Mouse (Mus musculus) hindbrain, postnatal 0 days (tissue): ENCODE results near the gene Mycbp2. TPM values are rescaled to one million over a fixed set of nuclear protein-coding genes. Genes with fewer than 3 reads are reported as not detected.
A peak's percentile ranks its signal among the peaks of the same experiment; 100 is the strongest.

Experiments used
- ATAC-seq: fragments of 200-750 bp; cut with Nextera tagmentation; 2 replicates; pipeline ENCODE4 v1.8.0; 2017; ENCODE audit warnings: mild to moderate bottlenecking, moderate TSS enrichment, moderate library complexity
- DNase-seq: peaks from one replicate; pipeline ENCODE4 v3.0.0-alpha.2; 2015; ENCODE audit warnings: low spot score
- H3K27ac ChIP-seq: fragments of 300-500 bp; sonication (generic); 2 replicates; pipeline ENCODE4 v1.5.1; 2014; ENCODE audit warnings: mild to moderate bottlenecking
- H3K27me3 ChIP-seq: fragments of 300-500 bp; sonication (generic); 2 replicates; pipeline ENCODE4 v1.6.1; 2014; ENCODE audit warnings: low read length, mixed read lengths; ENCODE audit not compliant: insufficient read depth
- H3K36me3 ChIP-seq: fragments of 300-500 bp; sonication (generic); 2 replicates; pipeline ENCODE4 v1.6.1; 2014; ENCODE audit warnings: low read length, mixed read lengths; ENCODE audit not compliant: insufficient read depth
- H3K4me1 ChIP-seq: fragments of 300-500 bp; sonication (generic); 2 replicates; pipeline ENCODE4 v1.6.1; 2014; ENCODE audit warnings: antibody characterized with exemption, low read length, mixed read lengths; ENCODE audit not compliant: insufficient read depth
- H3K4me2 ChIP-seq: fragments of 300-500 bp; sonication (generic); 2 replicates; pipeline ENCODE4 v1.6.1; 2014; ENCODE audit warnings: low read depth, mild to moderate bottlenecking, low read length, moderate library complexity, mixed read lengths
- H3K4me3 ChIP-seq: fragments of 300-500 bp; sonication (generic); 2 replicates; pipeline ENCODE4 v1.5.1; 2014; ENCODE audit warnings: low read length
- H3K9ac ChIP-seq: fragments of 300-500 bp; sonication (generic); replicated peaks from 2 replicates; pipeline ENCODE4 v1.6.1; 2014; ENCODE audit warnings: mild to moderate bottlenecking, low read length, moderate library complexity, mixed read lengths
- H3K9me3 ChIP-seq: fragments of 300-500 bp; sonication (generic); 2 replicates; pipeline ENCODE4 v1.6.1; 2016; ENCODE audit warnings: low read length, mixed read lengths
- CTCF ChIP-seq: IDR thresholded peaks from 2 replicates; pipeline ENCODE4 v1.5.1; 2016; ENCODE audit warnings: antibody characterized with exemption, control low read depth, low read depth
- WGBS: fragments of 180-500 bp; shearing (Covaris S2); extraction: QIAGEN DNeasy Blood & Tissue Kit; methylation state at CpG from one replicate; pipeline ENCODE4 v1.1.7; 2014; 5-methylcytosine and 5-hydroxymethylcytosine counted together
- polyA plus RNA-seq: library from polyadenylated mRNA; unstranded; fragments of >200 nt; fragmentation: Nextera tagmentation; extraction: Ambion mirVana; gene quantifications from 2 replicates; pipeline ENCODE4 v1.2.1, GENCODE M21; 2015
- total RNA-seq: library from RNA; depleted of rRNA; stranded (reverse); fragments of >200 nt; gene quantifications from 2 replicates; pipeline ENCODE4 v1.2.3, GENCODE M21; 2014

The Mycbp2 gene
- total and polyA plus RNA-seq, 2 experiments from 2014 or later = 57.3 to 89.3 TPM

DNA sequence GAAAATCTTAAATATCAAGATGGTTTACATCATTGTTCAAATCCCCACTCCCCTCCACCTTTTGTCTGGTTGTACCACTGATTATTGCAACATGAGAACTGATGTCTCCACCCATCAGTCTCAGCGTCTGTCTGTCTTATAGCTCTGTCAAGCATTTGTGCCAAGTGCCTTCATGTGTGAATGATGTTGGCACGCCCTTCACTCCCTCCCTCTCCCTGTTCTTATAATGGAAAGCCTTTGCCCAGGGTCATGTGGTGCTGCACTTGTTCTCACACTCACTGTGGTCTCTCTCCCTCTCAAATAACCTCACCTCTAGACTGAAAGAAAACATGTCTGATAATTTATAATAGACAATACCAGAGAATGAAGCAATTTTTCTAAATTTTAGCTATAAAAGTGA is 124.3 kb downstream of the Mycbp2 start:
- WGBS = 41% methylated on average over 2 of the region's 2 CpGs
- Histone ChIP-seq H3K4me3 (no peak overlapping the region), H3K27ac (no peak overlapping the region), H3K9ac (no peak overlapping the region), H3K4me2 (no peak overlapping the region), H3K36me3 (peaks cover 24% of the 10 kb centered on the region), H3K4me1 (no peaks in the 10 kb centered on the region), H3K9me3 (no peaks in the 10 kb centered on the region), H3K27me3 (no peaks in the 10 kb centered on the region)
- no peak for TF ChIP-seq CTCF
- DNase-seq = peak; percentile 56
- ATAC-seq = peak; percentile 81

GRCm38 (mm10) chr14:103221751-103222150 is 124.9 kb downstream of the Mycbp2 start:
- no peak overlapping the region for H3K27ac ChIP-seq
- ATAC-seq (no peak), DNase-seq (peak; percentile 28)
- whole genome bisulfite sequencing = 56% methylated on average over 3 of the region's 3 CpGs
- H3K27me3 ChIP-seq = no peaks in the 10 kb centered on the region
- no peaks in the 10 kb centered on the region for H3K4me1 ChIP-seq
- no peak for TF ChIP-seq CTCF
- no peak overlapping the region for H3K4me3 ChIP-seq
- no peak overlapping the region for H3K9ac ChIP-seq
- H3K36me3 ChIP-seq = peaks cover 24% of the 10 kb centered on the region
- no peaks in the 10 kb centered on the region for H3K9me3 ChIP-seq
- no peak overlapping the region for H3K4me2 ChIP-seq

- no peak overlapping the region for H3K9ac ChIP-seq
- peaks cover 27% of the 10 kb centered on the region for H3K36me3 ChIP-seq
- TF ChIP-seq CTCF = no peak
- H3K4me1 ChIP-seq = no peaks in the 10 kb centered on the region
- no peaks in the 10 kb centered on the region for H3K9me3 ChIP-seq
- H3K4me3 ChIP-seq = no peak overlapping the region
- 82% methylated on average over 3 of the region's 3 CpGs for WGBS
- DNase-seq (no peak), ATAC-seq (no peak)
- H3K27ac ChIP-seq = no peak overlapping the region
- no peak overlapping the region for H3K4me2 ChIP-seq
- H3K27me3 ChIP-seq = no peaks in the 10 kb centered on the region
Measured at GRCm38 (mm10) chr14:103216331-103216730, 130.3 kb downstream of the Mycbp2 start.

- H3K9me3 ChIP-seq = no peaks in the 10 kb centered on the region
- no peak overlapping the region for H3K9ac ChIP-seq
- H3K4me2 ChIP-seq = no peak overlapping the region
- no peak overlapping the region for H3K27ac ChIP-seq
- no peaks in the 10 kb centered on the region for H3K27me3 ChIP-seq
- 85% methylated on average over 3 of the region's 3 CpGs for WGBS
- DNase-seq (no peak), ATAC-seq (no peak)
- no peaks in the 10 kb centered on the region for H3K4me1 ChIP-seq
- TF ChIP-seq CTCF = no peak
- peaks cover 30% of the 10 kb centered on the region for H3K36me3 ChIP-seq
- no peak overlapping the region for H3K4me3 ChIP-seq
Measured at GRCm38 (mm10) chr14:103186658-103187057, 160.0 kb downstream of the Mycbp2 start.

DNA sequence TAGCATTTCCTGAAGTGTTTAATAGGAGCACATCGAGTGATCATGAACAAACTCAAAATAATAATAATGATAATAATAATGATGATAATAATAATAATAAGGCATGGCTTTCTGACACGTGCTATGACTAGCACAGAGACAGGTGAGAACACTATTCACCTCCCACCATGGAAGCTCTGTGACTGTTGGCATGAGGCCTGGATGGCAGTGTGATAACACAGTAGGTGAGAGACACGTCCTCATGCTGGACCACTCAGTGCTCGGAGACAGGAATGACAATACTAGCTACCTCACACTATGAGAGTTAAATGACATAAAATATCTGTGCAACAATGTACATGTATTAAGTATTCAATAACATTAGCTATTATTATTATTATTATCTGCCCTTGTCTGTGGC is 160.5 kb downstream of the Mycbp2 start:
- DNase-seq (no peak), ATAC-seq (no peak)
- no peak for TF ChIP-seq CTCF
- H3K9me3 ChIP-seq = no peaks in the 10 kb centered on the region
- H3K4me2 ChIP-seq = no peak overlapping the region
- no peak overlapping the region for H3K27ac ChIP-seq
- H3K9ac ChIP-seq = no peak overlapping the region
- H3K36me3 ChIP-seq = peaks cover 30% of the 10 kb centered on the region
- 85% methylated on average over 4 of the region's 4 CpGs for WGBS
- H3K4me3 ChIP-seq = no peak overlapping the region
- no peaks in the 10 kb centered on the region for H3K27me3 ChIP-seq
- H3K4me1 ChIP-seq = no peaks in the 10 kb centered on the region

DNA sequence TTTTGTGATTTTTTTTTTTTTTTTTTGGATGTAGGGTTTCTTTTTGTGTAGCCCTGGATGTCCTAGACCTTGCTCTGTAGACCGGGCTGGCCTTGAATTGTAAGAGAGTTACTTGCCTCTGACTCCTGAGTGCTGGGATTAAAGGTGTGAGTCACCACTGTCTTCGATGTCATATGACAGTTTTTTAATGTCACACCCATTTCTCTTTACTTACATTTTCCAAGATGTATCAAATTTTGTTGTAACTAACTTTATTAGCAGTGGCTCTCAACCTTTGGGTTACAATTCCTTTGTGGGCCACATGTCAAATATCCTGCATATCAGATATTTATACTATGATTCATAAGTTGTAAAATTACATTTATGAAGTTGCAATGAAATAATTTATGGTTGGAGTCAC is 166.5 kb downstream of the Mycbp2 start:
- no peak for ATAC-seq
- Histone ChIP-seq H3K9ac (no peak overlapping the region), H3K9me3 (no peaks in the 10 kb centered on the region), H3K27ac (no peak overlapping the region), H3K4me2 (no peak overlapping the region), H3K27me3 (no peaks in the 10 kb centered on the region), H3K36me3 (peaks cover 16% of the 10 kb centered on the region), H3K4me3 (no peak overlapping the region), H3K4me1 (no peaks in the 10 kb centered on the region)
- WGBS = 95% methylated on average over 2 of the region's 2 CpGs
- DNase-seq = no peak
- no peak for TF ChIP-seq CTCF

DNA sequence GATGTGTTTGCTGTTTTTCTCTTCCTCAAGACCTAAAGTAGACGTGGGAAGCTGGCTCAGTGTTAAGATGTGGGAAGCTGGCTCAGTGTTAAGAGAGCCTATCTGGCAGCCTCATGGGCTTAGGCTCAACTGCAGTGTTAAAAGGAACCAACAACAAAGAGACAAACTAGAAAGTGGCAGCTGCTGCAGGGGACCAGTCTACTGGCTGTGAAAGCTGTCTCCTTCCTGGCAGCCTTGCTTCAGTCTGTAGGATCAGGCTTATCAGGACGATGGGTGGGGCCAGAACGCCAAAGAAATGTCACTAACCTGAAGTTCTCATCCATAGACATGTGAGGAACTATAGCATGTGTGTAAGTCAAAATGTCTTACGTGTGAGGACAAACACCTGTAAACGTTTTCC is 183.7 kb downstream of the Mycbp2 start:
- no peak for DNase-seq
- 71% methylated on average over 5 of the region's 5 CpGs for WGBS
- H3K4me1 ChIP-seq = no peaks in the 10 kb centered on the region

More for the DNA sequence above, 183.7 kb downstream of the Mycbp2 start:
- H3K9me3 ChIP-seq = no peaks in the 10 kb centered on the region
- no peaks in the 10 kb centered on the region; the same call in 1 of the 2 replicates for H3K36me3 ChIP-seq
- no peak overlapping the region for H3K27ac ChIP-seq
- no peak for TF ChIP-seq CTCF
- H3K4me3 ChIP-seq = no peak overlapping the region
- no peak overlapping the region for H3K9ac ChIP-seq
- no peak for ATAC-seq
- H3K4me2 ChIP-seq = no peak overlapping the region
- no peaks in the 10 kb centered on the region for H3K27me3 ChIP-seq
